Mouse (Mus musculus): ENCODE measurements around the gene Eif2ak2. TPM values are rescaled to one million over a fixed set of nuclear protein-coding genes. Genes with fewer than 3 reads are reported as not detected.

The Eif2ak2 gene
- polyA plus RNA-seq, 1 experiment, result 13.5 TPM

- H3K27ac ChIP-seq (ENCODE audit: control insufficient read depth, insufficient read depth, low read depth, low read length, poor library complexity), result no peak overlapping the region
- H3K4me3 ChIP-seq (replicated peaks; ENCODE audit: control insufficient read depth, low read depth, low read length), result no peak overlapping the region
- 85% methylated on average over 4 of the region's 4 CpGs for WGBS
- no peaks in the 10 kb centered on the region; the same call in 1 of the 2 replicates for H3K4me1 ChIP-seq (ENCODE audit: control insufficient read depth, insufficient read depth, low read length)
- TF ChIP-seq POLR2A (IDR thresholded peaks at IDR 0.05; ENCODE audit: borderline replicate concordance, control insufficient read depth, low read depth, low read length), result no peak
- no peak for TF ChIP-seq CTCF (IDR thresholded peaks at IDR 0.05; ENCODE audit: control insufficient read depth, insufficient read depth, low read length)
Measured at GRCm38 (mm10) chr17:78883291-78883690, 918 bp upstream of the Eif2ak2 start.

GRCm38 (mm10) chr17:78881878-78882304, 482 bp downstream of the Eif2ak2 start:
- TF ChIP-seq CTCF (IDR thresholded peaks at IDR 0.05; ENCODE audit: control insufficient read depth, insufficient read depth, low read length), result no peak
- TF ChIP-seq POLR2A (IDR thresholded peaks at IDR 0.05; ENCODE audit: borderline replicate concordance, control insufficient read depth, low read depth, low read length), result no peak
- peak overlapping the region; percentile 77 for H3K4me3 ChIP-seq (replicated peaks; ENCODE audit: control insufficient read depth, low read depth, low read length)
- 1% methylated on average over 6 of the region's 7 CpGs for WGBS
- no peak overlapping the region for H3K27ac ChIP-seq (ENCODE audit: control insufficient read depth, insufficient read depth, low read depth, low read length, poor library complexity)
- H3K4me1 ChIP-seq (ENCODE audit: control insufficient read depth, insufficient read depth, low read length), result no peaks in the 10 kb centered on the region; the same call in 1 of the 2 replicates

GRCm38 (mm10) chr17:78873886-78874285, 8.5 kb downstream of the Eif2ak2 start:
- no peak overlapping the region for H3K4me3 ChIP-seq (replicated peaks; ENCODE audit: control insufficient read depth, low read depth, low read length)
- TF ChIP-seq CTCF (IDR thresholded peaks at IDR 0.05; ENCODE audit: control insufficient read depth, insufficient read depth, low read length), result no peak
- TF ChIP-seq POLR2A (IDR thresholded peaks at IDR 0.05; ENCODE audit: borderline replicate concordance, control insufficient read depth, low read depth, low read length), result no peak
- 88% methylated on average over 6 of the region's 6 CpGs for WGBS
- no peaks in the 10 kb centered on the region for H3K4me1 ChIP-seq (ENCODE audit: control insufficient read depth, insufficient read depth, low read length)
- H3K27ac ChIP-seq (ENCODE audit: control insufficient read depth, insufficient read depth, low read depth, low read length, poor library complexity), result no peak overlapping the region

DNA sequence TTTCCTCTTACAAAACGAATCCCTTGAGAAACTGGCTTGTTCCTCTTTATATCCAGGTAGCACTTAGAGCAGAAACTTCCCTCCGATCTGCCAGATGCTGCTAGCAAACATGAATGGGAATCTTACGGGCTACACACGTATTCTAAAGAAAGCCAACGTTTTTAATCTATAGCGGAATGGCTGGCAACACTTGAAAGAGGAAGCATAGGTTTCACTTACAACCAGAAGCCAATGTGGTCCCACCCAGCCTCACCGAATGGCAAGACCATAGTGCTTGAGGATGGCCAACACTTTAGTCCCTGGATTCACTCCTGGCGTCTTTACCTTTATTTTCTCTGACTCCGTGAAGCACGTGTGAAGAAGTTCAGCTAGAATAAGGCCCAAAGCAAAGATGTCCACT, 26.1 kb downstream of the Eif2ak2 start:
- H3K27ac ChIP-seq (ENCODE audit: control insufficient read depth, insufficient read depth, low read depth, low read length, poor library complexity), result no peak overlapping the region
- 73% methylated on average over 10 of the region's 10 CpGs for whole genome bisulfite sequencing
- H3K4me1 ChIP-seq (ENCODE audit: control insufficient read depth, insufficient read depth, low read length), result no peaks in the 10 kb centered on the region
- TF ChIP-seq CTCF (IDR thresholded peaks at IDR 0.05; ENCODE audit: control insufficient read depth, insufficient read depth, low read length) (no peak), POLR2A (IDR thresholded peaks at IDR 0.05; ENCODE audit: borderline replicate concordance, control insufficient read depth, low read depth, low read length) (no peak)
- H3K4me3 ChIP-seq (replicated peaks; ENCODE audit: control insufficient read depth, low read depth, low read length), result no peak overlapping the region

GRCm38 (mm10) chr17:78842271-78842928, 40.0 kb downstream of the Eif2ak2 start:
- Histone ChIP-seq H3K4me3 (replicated peaks; ENCODE audit: control insufficient read depth, low read depth, low read length) (no peak overlapping the region), H3K27ac (ENCODE audit: control insufficient read depth, insufficient read depth, low read depth, low read length, poor library complexity) (no peak overlapping the region), H3K4me1 (ENCODE audit: control insufficient read depth, insufficient read depth, low read length) (no peaks in the 10 kb centered on the region)
- 87% methylated on average over 7 of the region's 7 CpGs for WGBS
- no peak for TF ChIP-seq CTCF (IDR thresholded peaks at IDR 0.05; ENCODE audit: control insufficient read depth, insufficient read depth, low read length)
- no peak for TF ChIP-seq POLR2A (IDR thresholded peaks at IDR 0.05; ENCODE audit: borderline replicate concordance, control insufficient read depth, low read depth, low read length)

DNA sequence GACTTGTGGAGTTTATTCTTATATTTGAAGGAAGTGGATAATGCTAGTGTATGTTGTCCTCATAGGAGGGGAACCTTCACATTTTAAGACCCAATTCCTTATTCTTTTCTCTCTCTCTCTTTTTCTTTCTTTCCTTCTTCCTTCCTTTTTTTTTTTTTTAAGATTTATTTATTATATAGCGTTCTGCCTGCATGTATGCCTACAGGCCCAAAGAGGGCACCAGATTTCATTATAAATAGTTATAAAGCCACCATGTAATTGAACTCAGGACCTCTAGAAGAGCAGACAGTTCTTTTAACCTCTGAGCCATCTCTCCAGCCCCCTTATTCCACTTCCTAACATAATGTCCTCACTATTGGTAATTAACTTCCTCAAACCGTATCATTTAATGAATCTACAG, 46.3 kb downstream of the Eif2ak2 start:
- WGBS, result 6% methylated on average over 2 of the region's 2 CpGs
- Histone ChIP-seq H3K4me1 (ENCODE audit: control insufficient read depth, insufficient read depth, low read length) (no peaks in the 10 kb centered on the region), H3K4me3 (replicated peaks; ENCODE audit: control insufficient read depth, low read depth, low read length) (peak overlapping the region; percentile 79), H3K27ac (ENCODE audit: control insufficient read depth, insufficient read depth, low read depth, low read length, poor library complexity) (peak overlapping the region; percentile 72)
- TF ChIP-seq POLR2A (IDR thresholded peaks at IDR 0.05; ENCODE audit: borderline replicate concordance, control insufficient read depth, low read depth, low read length) (no peak), CTCF (IDR thresholded peaks at IDR 0.05; ENCODE audit: control insufficient read depth, insufficient read depth, low read length) (no peak)

DNA sequence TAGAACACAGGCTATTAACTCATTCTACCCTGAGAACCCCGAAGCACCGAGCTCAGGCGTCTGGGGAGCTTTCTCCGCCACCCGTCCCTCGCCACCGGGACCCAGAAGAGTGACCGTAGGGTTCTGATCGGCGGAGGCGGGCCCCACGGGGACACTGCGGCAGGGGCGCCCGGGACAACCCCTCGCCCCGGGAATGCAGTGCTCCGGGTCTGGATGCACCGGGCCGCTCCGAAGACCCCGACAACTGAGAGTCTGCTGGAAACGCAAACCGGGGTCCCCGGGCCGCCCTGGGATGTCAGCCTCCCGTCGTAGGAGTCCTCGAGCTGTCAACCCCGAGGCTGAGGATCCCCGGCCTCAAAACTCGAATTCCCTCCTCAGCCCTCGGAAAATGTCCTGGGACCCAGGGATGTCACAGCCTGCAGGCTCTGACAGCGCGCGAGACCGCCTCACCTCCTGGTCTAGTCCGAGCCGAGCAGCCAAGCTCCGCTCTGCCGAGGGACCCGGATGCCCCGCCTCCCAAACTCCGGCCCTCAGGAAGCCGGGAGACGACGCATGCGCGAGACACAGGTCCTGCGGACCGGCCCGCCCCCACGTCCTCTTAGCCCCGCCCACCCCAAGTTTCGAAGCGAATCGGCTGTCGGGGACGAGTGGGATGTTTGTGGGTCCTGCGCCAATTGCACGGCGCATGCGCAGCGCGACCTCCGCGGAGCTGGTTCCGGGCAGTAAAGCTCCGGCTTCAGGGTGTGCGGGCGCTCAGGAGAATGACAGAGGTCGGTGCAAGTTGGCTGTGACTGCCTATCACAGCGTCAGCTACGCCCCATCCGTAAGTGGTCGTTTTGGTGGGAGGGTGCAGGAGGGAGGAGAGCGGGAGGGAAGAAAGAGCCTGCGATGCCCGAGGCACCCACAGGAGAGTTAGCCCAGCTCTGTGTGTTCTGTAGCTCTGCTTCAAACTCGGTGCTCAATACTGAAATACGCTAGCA, 47.2 kb downstream of the Eif2ak2 start, which contains the start of the genes Heatr5b and Gpatch11:
Gene Heatr5b, minus strand, starts transcription at position 509 of the 980 bp plus-strand sequence.
Gene Gpatch11, plus strand, starts transcription at position 712 of the 980 bp plus-strand sequence.
- under 1% methylated on average over 81 of the region's 81 CpGs for whole genome bisulfite sequencing
- 0 out of 2 replicates have a peak, but pooled peaks have one; percentile 8 for TF ChIP-seq CTCF (IDR thresholded peaks at IDR 0.05; ENCODE audit: control insufficient read depth, insufficient read depth, low read length)
- TF ChIP-seq POLR2A (IDR thresholded peaks at IDR 0.05; ENCODE audit: borderline replicate concordance, control insufficient read depth, low read depth, low read length), result peak; percentile 74
- Histone ChIP-seq H3K4me3 (replicated peaks; ENCODE audit: control insufficient read depth, low read depth, low read length) (peak within 1 kb of the TSS; percentile 86), H3K4me1 (ENCODE audit: control insufficient read depth, insufficient read depth, low read length) (no peaks in the 10 kb centered on the region), H3K27ac (ENCODE audit: control insufficient read depth, insufficient read depth, low read depth, low read length, poor library complexity) (peak within 1 kb of the TSS; percentile 72)

GRCm38 (mm10) chr17:78824346-78824745, 58.0 kb downstream of the Eif2ak2 start:
- Histone ChIP-seq H3K4me3 (replicated peaks; ENCODE audit: control insufficient read depth, low read depth, low read length) (no peak overlapping the region), H3K27ac (ENCODE audit: control insufficient read depth, insufficient read depth, low read depth, low read length, poor library complexity) (no peak overlapping the region), H3K4me1 (ENCODE audit: control insufficient read depth, insufficient read depth, low read length) (no peaks in the 10 kb centered on the region)
- 84% methylated on average over 13 of the region's 13 CpGs for WGBS
- TF ChIP-seq CTCF (IDR thresholded peaks at IDR 0.05; ENCODE audit: control insufficient read depth, insufficient read depth, low read length) (no peak), POLR2A (IDR thresholded peaks at IDR 0.05; ENCODE audit: borderline replicate concordance, control insufficient read depth, low read depth, low read length) (no peak)

Data from bone marrow, adult 2 months (tissue).